Mouse (Mus musculus) neural tube, embryonic 14.5 days (tissue): ENCODE results near the gene Creld1. TPM values are rescaled to one million over a fixed set of nuclear protein-coding genes. Genes with fewer than 3 reads are reported as not detected.

Experiments used
- ATAC-seq: fragments of 200-750 bp; cut with Nextera tagmentation; 2 replicates; pipeline ENCODE4 v1.8.0; 2017; ENCODE audit warnings: low read depth, mild to moderate bottlenecking, moderate TSS enrichment, moderate library complexity
- H3K27ac ChIP-seq: fragments of 300-500 bp; sonication (generic); 2 replicates; pipeline ENCODE4 v1.5.1; 2014; ENCODE audit warnings: low read depth, mild to moderate bottlenecking, control low read depth, low read length, moderate library complexity, mixed read lengths
- H3K27me3 ChIP-seq: fragments of 300-500 bp; sonication (generic); 2 replicates; pipeline ENCODE4 v1.6.1; 2014; ENCODE audit warnings: low read length; ENCODE audit not compliant: control insufficient read depth, insufficient read depth
- H3K36me3 ChIP-seq: fragments of 300-500 bp; sonication (generic); 2 replicates; pipeline ENCODE4 v1.6.1; 2014; ENCODE audit warnings: low read length, mixed read lengths; ENCODE audit not compliant: control insufficient read depth, insufficient read depth
- H3K4me1 ChIP-seq: fragments of 300-500 bp; sonication (generic); 2 replicates; pipeline ENCODE4 v1.6.1; 2014; ENCODE audit warnings: low read length; ENCODE audit not compliant: control insufficient read depth, insufficient read depth
- H3K4me2 ChIP-seq: fragments of 300-500 bp; sonication (generic); 2 replicates; pipeline ENCODE4 v1.6.1; 2014; ENCODE audit warnings: mild to moderate bottlenecking, low read depth, low read length, control low read depth
- H3K4me3 ChIP-seq: fragments of 300-500 bp; sonication (generic); 2 replicates; pipeline ENCODE4 v1.5.1; 2014; ENCODE audit warnings: low read depth, low read length, control low read depth, mixed read lengths
- H3K9ac ChIP-seq: fragments of 300-500 bp; sonication (generic); replicated peaks from 2 replicates; pipeline ENCODE4 v1.6.1; 2014; ENCODE audit warnings: low read depth, mild to moderate bottlenecking, control low read depth, low read length, mixed read lengths
- H3K9me3 ChIP-seq: fragments of 300-500 bp; sonication (generic); 2 replicates; pipeline ENCODE4 v1.6.1; 2016; ENCODE audit warnings: low read length; ENCODE audit not compliant: control insufficient read depth
- WGBS: fragments of 180-500 bp; shearing (Covaris S2); extraction: QIAGEN DNeasy Blood & Tissue Kit; methylation state at CpG from one replicate; pipeline ENCODE4 v1.1.7; 2014; 5-methylcytosine and 5-hydroxymethylcytosine counted together
- polyA plus RNA-seq: library from polyadenylated mRNA; unstranded; fragments of >200 nt; fragmentation: Nextera tagmentation; extraction: Ambion mirVana; gene quantifications from 2 replicates; pipeline ENCODE4 v1.2.1, GENCODE M21; 2014

The Creld1 gene
- polyA plus RNA-seq, 1 experiment from 2014 or later: 66.4 TPM

DNA sequence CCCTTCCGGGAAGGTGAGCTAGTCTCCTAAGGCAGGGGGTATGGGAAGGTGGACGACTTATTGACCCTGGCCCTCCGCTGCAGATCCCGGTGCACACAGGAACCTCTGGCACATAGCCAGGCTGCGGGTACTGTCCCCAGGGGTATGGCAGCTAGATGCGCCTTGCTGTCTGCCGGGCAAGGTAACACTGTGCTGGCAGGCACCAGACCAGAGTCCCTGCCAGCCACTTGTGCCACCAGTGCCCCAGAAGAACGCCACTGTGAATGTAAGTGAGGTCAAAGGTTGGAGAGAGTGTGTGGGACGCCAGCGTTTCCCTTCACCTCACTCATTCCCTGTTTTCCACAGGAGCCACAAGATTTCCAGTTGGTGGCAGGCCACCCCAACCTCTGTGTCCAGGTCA lies 4.2 kb upstream of the Creld1 start:
- no peak overlapping the region for H3K27ac ChIP-seq
- H3K9me3 ChIP-seq: no peaks in the 10 kb centered on the region
- no peak overlapping the region for H3K9ac ChIP-seq
- H3K27me3 ChIP-seq: no peaks in the 10 kb centered on the region
- H3K36me3 ChIP-seq: no peaks in the 10 kb centered on the region
- ATAC-seq: no peak
- no peak overlapping the region for H3K4me3 ChIP-seq
- H3K4me1 ChIP-seq: peaks cover 2% of the 10 kb centered on the region; the same call in 1 of the 2 replicates
- 84% methylated on average over 10 of the region's 10 CpGs for WGBS
- no peak overlapping the region for H3K4me2 ChIP-seq

DNA sequence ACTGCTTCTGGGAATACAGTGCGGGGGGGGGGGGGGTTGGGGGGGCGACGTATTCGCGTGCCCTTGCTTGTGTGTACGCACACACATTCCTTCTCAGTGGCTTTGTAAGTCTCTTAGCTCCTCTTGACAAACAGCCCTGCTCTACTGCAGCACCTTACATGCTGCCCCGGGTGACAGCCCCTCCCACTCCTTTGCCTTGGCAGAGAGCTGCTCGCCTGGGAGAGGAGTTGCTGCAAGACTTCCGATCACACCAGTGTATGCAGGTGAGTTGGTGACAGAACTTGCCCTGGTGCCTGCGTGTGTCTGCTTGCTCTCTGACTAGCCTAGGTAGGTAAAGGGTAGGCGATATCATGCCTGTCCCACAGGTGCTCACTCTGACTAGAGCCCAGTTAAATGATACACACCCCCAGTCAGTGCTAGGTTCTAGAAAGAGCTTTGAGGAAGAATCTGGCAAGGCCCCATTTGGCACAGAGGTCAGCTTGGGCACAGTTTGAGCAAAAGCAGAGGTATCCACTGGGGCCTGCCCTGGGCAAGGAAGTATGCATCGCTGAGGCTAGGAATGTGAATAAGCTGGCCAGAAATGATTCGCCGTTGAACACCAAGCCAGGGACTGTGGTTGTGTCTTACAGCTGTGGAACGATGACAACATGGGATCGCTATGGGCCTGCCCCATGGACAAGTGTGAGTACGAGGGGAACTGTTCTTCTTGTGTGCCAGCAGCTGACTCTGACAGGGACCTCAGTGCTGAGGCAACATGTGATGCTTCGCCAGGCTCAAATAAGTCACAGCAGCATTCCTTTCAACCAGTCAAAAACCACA lies 2.3 kb upstream of the Creld1 start:
- 65% methylated on average over 18 of the region's 18 CpGs for WGBS
- no peaks in the 10 kb centered on the region for H3K27me3 ChIP-seq

DNA sequence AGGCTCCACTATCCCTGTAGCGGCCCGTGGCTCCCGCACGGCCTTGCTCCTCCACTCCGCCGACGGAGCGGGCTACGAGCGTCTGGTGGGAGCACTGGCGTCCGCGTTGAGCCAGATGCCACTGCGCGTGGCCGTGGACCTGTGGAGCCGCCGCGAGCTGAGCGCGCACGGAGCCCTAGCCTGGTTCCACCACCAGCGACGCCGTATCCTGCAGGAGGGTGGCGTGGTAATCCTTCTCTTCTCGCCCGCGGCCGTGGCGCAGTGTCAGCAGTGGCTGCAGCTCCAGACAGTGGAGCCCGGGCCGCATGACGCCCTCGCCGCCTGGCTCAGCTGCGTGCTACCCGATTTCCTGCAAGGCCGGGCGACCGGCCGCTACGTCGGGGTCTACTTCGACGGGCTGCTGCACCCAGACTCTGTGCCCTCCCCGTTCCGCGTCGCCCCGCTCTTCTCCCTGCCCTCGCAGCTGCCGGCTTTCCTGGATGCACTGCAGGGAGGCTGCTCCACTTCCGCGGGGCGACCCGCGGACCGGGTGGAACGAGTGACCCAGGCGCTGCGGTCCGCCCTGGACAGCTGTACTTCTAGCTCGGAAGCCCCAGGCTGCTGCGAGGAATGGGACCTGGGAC lies 509 bp upstream of the Creld1 start:
- ATAC-seq: peak; percentile 63
- H3K9ac ChIP-seq: peak overlapping the region; percentile 81
- peak overlapping the region; percentile 93 for H3K27ac ChIP-seq
- no peaks in the 10 kb centered on the region for H3K27me3 ChIP-seq
- WGBS: under 1% methylated on average over 59 of the region's 65 CpGs
- peaks cover 11% of the 10 kb centered on the region; the same call in 1 of the 2 replicates for H3K4me1 ChIP-seq
- H3K4me2 ChIP-seq: peak overlapping the region; percentile 75
- H3K4me3 ChIP-seq: peak overlapping the region; percentile 67
- H3K36me3 ChIP-seq: peaks cover 7% of the 10 kb centered on the region; the same call in 1 of the 2 replicates
- H3K9me3 ChIP-seq: no peaks in the 10 kb centered on the region

More for the DNA sequence above, 2.3 kb upstream of the Creld1 start:
- H3K4me3 ChIP-seq: no peak overlapping the region
- no peaks in the 10 kb centered on the region for H3K36me3 ChIP-seq
- peaks cover 11% of the 10 kb centered on the region; the same call in 1 of the 2 replicates for H3K4me1 ChIP-seq
- H3K27ac ChIP-seq: no peak overlapping the region
- no peak overlapping the region for H3K9ac ChIP-seq
- no peak for ATAC-seq
- no peaks in the 10 kb centered on the region for H3K9me3 ChIP-seq
- no peak overlapping the region for H3K4me2 ChIP-seq

DNA sequence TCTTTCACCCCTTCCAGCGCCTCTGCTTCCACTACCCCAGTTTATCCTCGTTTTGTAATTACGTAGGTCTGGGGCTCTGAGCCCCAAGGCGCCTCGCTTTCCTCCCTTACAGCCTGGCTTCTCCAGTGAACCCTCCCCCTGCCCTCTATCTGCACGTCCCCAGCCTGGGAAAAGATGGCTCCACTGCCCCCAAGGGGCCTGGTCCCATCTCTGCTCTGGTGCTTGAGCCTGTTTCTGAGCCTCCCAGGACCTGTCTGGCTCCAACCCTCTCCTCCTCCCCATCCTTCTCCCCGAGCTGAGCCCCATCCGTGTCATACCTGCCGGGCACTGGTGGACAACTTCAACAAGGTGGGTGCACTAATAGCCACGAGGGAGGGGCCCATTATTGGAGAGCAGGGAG lies 632 bp downstream of the Creld1 start:
- H3K4me1 ChIP-seq: peaks cover 11% of the 10 kb centered on the region; the same call in 1 of the 2 replicates
- no peaks in the 10 kb centered on the region for H3K27me3 ChIP-seq
- H3K27ac ChIP-seq: peak overlapping the region; percentile 93
- peak overlapping the region; percentile 81 for H3K9ac ChIP-seq
- no peaks in the 10 kb centered on the region for H3K9me3 ChIP-seq
- H3K4me3 ChIP-seq: peak overlapping the region; percentile 67
- WGBS: 11% methylated on average over 10 of the region's 10 CpGs
- H3K4me2 ChIP-seq: peak overlapping the region; percentile 75
- peak; percentile 58 for ATAC-seq
- peaks cover 13% of the 10 kb centered on the region for H3K36me3 ChIP-seq

DNA sequence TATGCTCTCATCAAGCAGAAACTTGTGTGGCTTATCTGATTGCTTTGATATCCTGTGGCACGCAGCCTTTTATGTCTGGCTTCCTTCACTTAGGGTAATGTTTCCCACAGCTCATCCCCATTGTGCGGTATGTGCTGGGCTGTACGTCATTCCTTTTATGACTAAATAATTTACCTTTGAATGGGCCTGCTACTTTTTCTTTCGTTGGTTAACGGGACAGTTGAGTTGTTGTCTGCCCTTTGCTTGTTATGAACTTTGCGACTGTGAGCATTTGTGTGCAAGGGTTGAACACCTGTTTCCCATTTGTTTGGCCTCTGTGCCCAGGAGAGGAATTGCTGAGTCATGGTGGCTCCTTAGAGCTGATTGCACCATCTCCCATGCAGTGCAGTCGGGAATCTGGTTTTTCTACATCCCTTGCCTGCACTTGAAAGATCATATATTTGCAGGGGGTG lies 4.1 kb downstream of the Creld1 start:
- Histone ChIP-seq H3K4me3 (no peak overlapping the region), H3K27me3 (no peaks in the 10 kb centered on the region), H3K9me3 (no peaks in the 10 kb centered on the region), H3K36me3 (peaks cover 39% of the 10 kb centered on the region), H3K9ac (no peak overlapping the region), H3K4me2 (no peak overlapping the region), H3K27ac (no peak overlapping the region), H3K4me1 (peaks cover 11% of the 10 kb centered on the region; the same call in 1 of the 2 replicates)
- ATAC-seq: no peak
- WGBS: 49% methylated on average over 7 of the region's 7 CpGs

DNA sequence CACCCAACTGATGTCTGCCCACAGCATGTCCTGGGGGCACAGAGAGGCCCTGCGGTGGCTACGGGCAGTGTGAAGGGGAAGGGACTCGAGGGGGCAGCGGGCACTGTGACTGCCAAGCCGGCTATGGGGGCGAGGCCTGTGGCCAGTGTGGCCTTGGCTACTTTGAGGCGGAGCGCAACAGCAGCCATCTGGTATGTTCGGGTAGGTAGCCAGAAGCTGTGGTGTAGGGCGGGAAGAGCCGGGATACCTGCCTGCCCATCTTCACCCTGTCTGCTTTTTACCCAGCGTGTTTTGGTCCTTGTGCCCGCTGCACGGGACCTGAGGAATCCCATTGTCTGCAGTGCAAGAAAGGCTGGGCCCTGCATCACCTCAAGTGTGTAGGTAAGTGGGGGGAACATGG lies 6.3 kb downstream of the Creld1 start:
- Histone ChIP-seq H3K9ac (no peak overlapping the region), H3K4me3 (no peak overlapping the region), H3K4me2 (no peak overlapping the region), H3K27me3 (no peaks in the 10 kb centered on the region), H3K4me1 (0 out of 2 replicates have a peak, but pooled peaks cover 6% of the 10 kb centered on the region), H3K9me3 (no peaks in the 10 kb centered on the region), H3K36me3 (peaks cover 47% of the 10 kb centered on the region), H3K27ac (no peak overlapping the region)
- WGBS: 95% methylated on average over 14 of the region's 14 CpGs
- no peak for ATAC-seq

DNA sequence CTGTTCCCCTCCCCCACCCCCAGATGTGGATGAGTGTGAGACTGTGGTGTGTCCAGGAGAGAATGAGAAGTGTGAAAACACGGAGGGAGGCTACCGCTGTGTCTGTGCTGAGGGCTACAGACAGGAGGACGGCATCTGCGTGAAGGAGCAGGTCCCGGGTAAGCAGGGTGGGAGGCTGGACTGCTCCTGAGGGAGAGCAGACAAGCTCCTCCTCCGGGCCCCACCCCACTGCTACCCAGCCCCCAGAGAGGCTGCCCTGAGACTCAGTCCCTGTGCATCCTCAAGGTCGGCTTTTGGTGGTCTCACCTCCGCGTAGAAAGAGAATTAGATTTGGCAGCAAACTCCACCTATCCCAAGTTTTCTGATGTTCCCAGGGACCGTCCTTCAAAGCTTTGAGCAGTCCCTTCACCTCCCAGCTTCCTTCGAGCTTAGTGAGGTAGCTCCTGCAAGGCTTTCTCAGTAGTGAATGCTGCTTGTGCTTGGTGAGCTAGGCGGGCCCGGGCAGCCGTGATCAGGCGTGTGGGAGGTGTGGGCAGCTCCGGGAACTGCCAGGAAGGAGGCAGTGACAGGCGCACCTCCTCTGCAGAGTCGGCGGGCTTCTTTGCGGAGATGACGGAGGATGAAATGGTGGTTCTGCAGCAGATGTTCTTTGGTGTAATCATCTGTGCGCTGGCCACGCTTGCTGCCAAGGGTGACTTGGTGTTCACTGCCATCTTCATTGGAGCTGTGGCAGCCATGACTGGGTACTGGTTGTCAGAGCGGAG lies 9.2 kb downstream of the Creld1 start:
- H3K9me3 ChIP-seq: no peaks in the 10 kb centered on the region
- H3K4me3 ChIP-seq: no peak overlapping the region
- H3K4me2 ChIP-seq: no peak overlapping the region
- 85% methylated on average over 24 of the region's 24 CpGs for WGBS
- H3K4me1 ChIP-seq: no peaks in the 10 kb centered on the region
- H3K9ac ChIP-seq: no peak overlapping the region
- H3K36me3 ChIP-seq: peaks cover 40% of the 10 kb centered on the region
- no peaks in the 10 kb centered on the region for H3K27me3 ChIP-seq
- ATAC-seq: no peak
- H3K27ac ChIP-seq: no peak overlapping the region

DNA sequence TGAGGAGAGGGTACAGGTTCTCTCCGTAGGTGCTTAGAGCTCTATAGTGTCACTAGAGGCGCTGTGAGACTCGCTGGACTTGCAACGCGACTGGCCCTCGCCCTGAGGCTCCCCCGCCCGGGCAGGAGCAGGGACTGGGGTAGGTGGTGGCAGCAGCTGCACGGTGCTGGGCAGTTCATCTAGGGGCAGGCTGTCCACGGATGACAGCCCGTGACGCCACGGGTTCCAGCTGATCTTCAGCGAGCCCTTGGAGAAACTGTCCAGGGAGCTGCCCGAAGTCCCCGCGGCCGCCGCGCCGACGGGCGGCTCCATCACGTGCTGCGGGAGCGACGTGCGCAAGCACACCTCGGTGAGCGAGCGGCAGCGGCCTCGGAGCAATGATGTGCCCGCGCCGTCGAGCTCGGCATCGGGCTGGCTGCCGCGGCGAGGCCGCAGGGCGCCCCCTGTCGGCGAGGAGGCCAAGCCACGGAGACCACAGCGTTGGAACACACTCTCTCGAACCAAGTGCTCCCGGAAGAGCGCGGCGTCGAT lies 11.2 kb downstream of the Creld1 start:
- H3K4me3 ChIP-seq: peak overlapping the region; percentile 24
- peak; percentile 74 for ATAC-seq
- H3K4me1 ChIP-seq: no peaks in the 10 kb centered on the region
- H3K9me3 ChIP-seq: no peaks in the 10 kb centered on the region
- under 1% methylated on average over 54 of the region's 54 CpGs for whole genome bisulfite sequencing
- H3K4me2 ChIP-seq: peak overlapping the region; percentile 42
- H3K27me3 ChIP-seq: no peaks in the 10 kb centered on the region
- peaks cover 30% of the 10 kb centered on the region for H3K36me3 ChIP-seq
- no peak overlapping the region for H3K9ac ChIP-seq
- no peak overlapping the region for H3K27ac ChIP-seq
